Mouse (Mus musculus) liver, embryonic 16.5 days (tissue): ENCODE results near the gene Olfr1183. TPM values are rescaled to one million over a fixed set of nuclear protein-coding genes. Genes with fewer than 3 reads are reported as not detected.

Experiments
- polyA plus RNA-seq: library from polyadenylated mRNA; unstranded; fragments of >200 nt; fragmentation: Nextera tagmentation; extraction: Ambion mirVana; gene quantifications from 2 replicates; pipeline ENCODE4 v1.2.1, GENCODE M21; 2015

Gene Olfr1183
- polyA plus RNA-seq, 1 experiment from 2014 or later, result not detected

Other genes starting within 250 kb of the Olfr1183 start
- not detected in 2 replicates for gene Olfr1170, start 226.5 kb upstream of the Olfr1183 start, polyA plus RNA-seq
- gene Olfr1173, start 175.0 kb upstream of the Olfr1183 start, polyA plus RNA-seq, result not detected in 2 replicates
- gene Olfr1174-ps, start 139.7 kb upstream of the Olfr1183 start, polyA plus RNA-seq, result not detected in 2 replicates
- not detected in 2 replicates for gene Olfr1175-ps, start 127.7 kb upstream of the Olfr1183 start, polyA plus RNA-seq
- not detected in 2 replicates for gene Olfr1176, start 118.1 kb upstream of the Olfr1183 start, polyA plus RNA-seq
- not detected in 2 replicates for gene Olfr1177-ps, start 108.4 kb upstream of the Olfr1183 start, polyA plus RNA-seq
- not detected in 2 replicates for gene Olfr1178, start 67.8 kb upstream of the Olfr1183 start, polyA plus RNA-seq
- gene Olfr1179, start 48.4 kb upstream of the Olfr1183 start, polyA plus RNA-seq, result not detected in 2 replicates
- gene Olfr1180, start 35.7 kb upstream of the Olfr1183 start, polyA plus RNA-seq, result not detected in 2 replicates
- gene Olfr1181, start 28.7 kb upstream of the Olfr1183 start, polyA plus RNA-seq, result not detected in 2 replicates
- not detected in 2 replicates for gene Gm13757, start 5.7 kb upstream of the Olfr1183 start, polyA plus RNA-seq
- gene Olfr1184, start 28.7 kb downstream of the Olfr1183 start, polyA plus RNA-seq, result not detected in 2 replicates
- not detected in 2 replicates for gene Olfr1185-ps1, start 38.5 kb downstream of the Olfr1183 start, polyA plus RNA-seq
- gene Olfr1186, start 63.7 kb downstream of the Olfr1183 start, polyA plus RNA-seq, result not detected in 2 replicates
- gene Olfr1188, start 102.1 kb downstream of the Olfr1183 start, polyA plus RNA-seq, result not detected in 2 replicates
- not detected in 2 replicates for gene Olfr1189, start 131.6 kb downstream of the Olfr1183 start, polyA plus RNA-seq
- gene Olfr1191-ps1, start 185.7 kb downstream of the Olfr1183 start, polyA plus RNA-seq, result not detected in 2 replicates
- not detected in 2 replicates for gene Olfr1192-ps1, start 193.6 kb downstream of the Olfr1183 start, polyA plus RNA-seq
- gene Olfr1193, start 220.8 kb downstream of the Olfr1183 start, polyA plus RNA-seq, result not detected in 2 replicates
- gene Olfr1195, start 234.3 kb downstream of the Olfr1183 start, polyA plus RNA-seq, result not detected in 2 replicates
- not detected in 2 replicates for gene Olfr1196, start 249.7 kb downstream of the Olfr1183 start, polyA plus RNA-seq